Mouse (Mus musculus) ES-E14 (cell line): ENCODE results near the gene Fermt3. TPM values are rescaled to one million over a fixed set of nuclear protein-coding genes. Genes with fewer than 3 reads are reported as not detected.

Experiments
- DNase-seq: peaks from one replicate; pipeline ENCODE4 v3.0.0-alpha.2; 2013; ENCODE audit warnings: low read depth, low spot score
- H3K27ac ChIP-seq: 2 replicates; pipeline ENCODE4 v1.5.1; 2012; ENCODE audit warnings: low read depth, mild to moderate bottlenecking, low read length, moderate library complexity, mixed read lengths; ENCODE audit not compliant: poor library complexity, insufficient read depth, severe bottlenecking
- H3K36me3 ChIP-seq: 2 replicates; pipeline ENCODE4 v1.6.1; 2012; ENCODE audit warnings: mild to moderate bottlenecking, low read length, moderate library complexity, mixed read lengths; ENCODE audit not compliant: control insufficient read depth, poor library complexity, insufficient read depth, severe bottlenecking
- H3K4me1 ChIP-seq, 2 experiments: fragments of 150-350 bp in 1 of 2; sonication (generic) in 1 of 2; 2 replicates each; pipeline ENCODE4 v1.6.1; 2012; ENCODE audit warnings: low read length in 2 of 2, mild to moderate bottlenecking in 1 of 2, mixed read lengths in 1 of 2; ENCODE audit not compliant: control insufficient read depth in 2 of 2, insufficient read depth in 2 of 2, poor library complexity in 1 of 2
- H3K4me3 ChIP-seq, 2 experiments: fragments of 150-350 bp in 1 of 2; sonication (generic) in 1 of 2; 2 replicates each; pipeline ENCODE4 v1.5.1; 2012; ENCODE audit warnings: low read length in 2 of 2, low read depth in 1 of 2, mild to moderate bottlenecking in 1 of 2, mixed read lengths in 1 of 2; ENCODE audit not compliant: insufficient read depth in 1 of 2, poor library complexity in 1 of 2, severe bottlenecking in 1 of 2
- H3K9ac ChIP-seq: 2 replicates; pipeline ENCODE4 v1.6.1; 2012; ENCODE audit warnings: low read depth, mild to moderate bottlenecking, low read length, mixed read lengths; ENCODE audit not compliant: poor library complexity, insufficient read depth, severe bottlenecking
- H3K9me3 ChIP-seq: fragments of 150-350 bp; sonication (generic); 2 replicates; pipeline ENCODE4 v1.6.1; 2012; ENCODE audit warnings: low read depth, mild to moderate bottlenecking, low read length; ENCODE audit not compliant: control insufficient read depth, insufficient read depth
- CHD2 ChIP-seq: IDR thresholded peaks from 2 replicates; pipeline ENCODE4 v1.6.1; 2014; ENCODE audit warnings: mild to moderate bottlenecking, low read depth, low read length, inconsistent platforms
- HCFC1 ChIP-seq: IDR thresholded peaks from 2 replicates; pipeline ENCODE4 v1.6.1; 2012; ENCODE audit warnings: low read length, inconsistent platforms, borderline replicate concordance; ENCODE audit not compliant: insufficient read depth
- MAFK ChIP-seq: IDR thresholded peaks from 2 replicates; pipeline ENCODE4 v1.6.1; 2014; ENCODE audit warnings: mild to moderate bottlenecking, low read depth, low read length, inconsistent platforms; ENCODE audit not compliant: insufficient read depth
- ZC3H11A ChIP-seq: IDR thresholded peaks from 2 replicates; pipeline ENCODE4 v1.6.1; 2012; ENCODE audit warnings: low read depth, mild to moderate bottlenecking, inconsistent platforms, low read length, borderline replicate concordance
- ZNF384 ChIP-seq: IDR thresholded peaks from 2 replicates; pipeline ENCODE4 v1.6.1; 2012; ENCODE audit warnings: low read depth, low read length, inconsistent platforms
- in situ Hi-C, 2 experiments: fragments of 600-800 bp; cut with MboI; formaldehyde crosslinking; loops; one replicate each; pipeline ENCODE4 v1.15.1; 2025; ENCODE audit warnings: low sequenced_read_pairs in 2 of 2, inconsistent platforms in 1 of 2; ENCODE audit not compliant: unreplicated experiment in 2 of 2
- total RNA-seq: library from RNA; depleted of rRNA; stranded (reverse); fragments of 300-350 nt; gene quantifications from 2 replicates; pipeline ENCODE4 v1.2.3, GENCODE M21; 2012

The Fermt3 gene
- total RNA-seq, 1 experiment = 2.6 TPM

DNA sequence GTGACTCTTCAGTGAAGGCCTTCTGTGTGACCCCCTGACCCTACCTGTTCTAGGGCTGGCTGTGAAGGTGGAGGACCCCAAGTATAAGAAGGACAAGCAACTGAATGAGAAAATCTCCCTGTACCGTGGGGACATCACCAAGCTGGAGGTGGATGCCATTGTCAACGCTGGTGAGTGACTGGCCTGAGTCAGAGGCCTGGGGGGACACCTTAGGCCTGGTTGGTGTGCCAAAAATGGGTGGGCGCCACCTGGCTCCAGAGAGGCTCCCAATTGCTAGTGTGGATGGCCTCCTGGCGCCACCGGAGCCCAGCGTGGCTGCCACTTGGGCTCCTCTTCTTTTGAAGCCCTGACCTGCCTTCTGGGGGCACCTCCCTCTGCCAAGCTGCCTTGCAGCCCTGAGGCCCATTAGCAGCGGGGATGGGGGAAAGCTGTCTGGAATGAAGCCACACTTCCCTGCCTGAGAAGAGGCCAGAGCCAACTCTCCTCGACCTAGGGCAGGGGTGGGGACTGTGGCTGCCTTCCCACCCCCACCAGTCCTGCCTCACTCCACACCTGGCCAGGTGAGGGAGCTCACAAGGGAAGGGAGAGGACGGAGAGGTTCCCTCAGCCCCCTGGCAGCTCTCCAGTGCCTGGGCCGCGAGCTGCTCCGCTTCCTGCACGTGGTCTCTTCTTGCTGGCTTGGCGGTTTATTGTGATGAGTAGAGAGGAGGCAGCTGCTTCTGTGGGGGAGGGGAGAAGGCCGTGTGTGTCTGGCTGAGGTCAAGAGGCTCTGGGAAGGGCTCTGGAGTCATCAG lies 47.0 kb upstream of the Fermt3 start:
- TF ChIP-seq CHD2 (no peak), ZNF384 (no peak), HCFC1 (no peak), ZC3H11A (no peak), MAFK (no peak)
- in situ Hi-C loops = loop anchor here (10.0 kb wide), 1 partner anchor 129 kb away; no protein-coding TSS in a partner anchor
- H3K4me1 ChIP-seq = peaks cover 2 to 15% of the 10 kb centered on the region in 2 experiments; a peak in 3 of 4 replicates
- H3K36me3 ChIP-seq = no peaks in the 10 kb centered on the region
- DNase-seq = no peak
- H3K27ac ChIP-seq = no peak overlapping the region
- H3K4me3 ChIP-seq = peak overlapping the region in 1 of 2 experiments; percentile 16; a peak in 1 of 4 replicates
- no peaks in the 10 kb centered on the region for H3K9me3 ChIP-seq
- H3K9ac ChIP-seq = peak overlapping the region; percentile 51; the same call in 1 of the 2 replicates

DNA sequence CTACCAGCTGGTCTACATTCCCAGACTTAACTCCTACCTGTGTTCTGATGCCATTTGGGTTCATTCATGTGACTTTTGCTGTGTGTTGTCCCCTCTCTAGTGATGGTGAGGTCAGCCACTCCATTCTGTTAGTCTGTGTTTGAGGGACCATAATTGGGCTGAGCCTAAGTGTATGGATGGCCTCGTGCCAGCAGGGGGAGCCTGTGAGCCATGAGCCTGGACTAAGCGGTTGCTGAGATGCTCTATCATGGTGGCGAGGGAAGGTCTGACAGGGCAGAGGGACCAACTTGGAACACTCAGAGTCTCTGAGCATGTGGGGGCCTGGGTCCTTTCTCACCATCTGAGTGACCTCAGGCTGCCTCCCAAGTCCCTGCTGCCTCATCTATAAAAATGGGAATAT lies 45.3 kb upstream of the Fermt3 start:
- peak; percentile 76 for DNase-seq
- in situ Hi-C loops = loop anchor here (10.0 kb wide), 1 partner anchor 130 kb away; no protein-coding TSS in a partner anchor
- Histone ChIP-seq H3K4me1 (peaks cover 2 to 12% of the 10 kb centered on the region in 2 experiments; a peak in 2 of 4 replicates), H3K4me3 (no peak overlapping the region), H3K27ac (no peak overlapping the region), H3K9me3 (no peaks in the 10 kb centered on the region), H3K9ac (no peak overlapping the region), H3K36me3 (no peaks in the 10 kb centered on the region)
- no peak for TF ChIP-seq MAFK
- TF ChIP-seq ZC3H11A = peak; percentile 77
- TF ChIP-seq CHD2 = no peak
- no peak for TF ChIP-seq HCFC1
- no peak for TF ChIP-seq ZNF384

GRCm38 (mm10) chr19:7062916-7063315 lies 43.6 kb upstream of the Fermt3 start:
- in situ Hi-C loops = loop anchor here (10.0 kb wide), 1 partner anchor 132 kb away; no protein-coding TSS in a partner anchor
- no peak overlapping the region for H3K9ac ChIP-seq

DNA sequence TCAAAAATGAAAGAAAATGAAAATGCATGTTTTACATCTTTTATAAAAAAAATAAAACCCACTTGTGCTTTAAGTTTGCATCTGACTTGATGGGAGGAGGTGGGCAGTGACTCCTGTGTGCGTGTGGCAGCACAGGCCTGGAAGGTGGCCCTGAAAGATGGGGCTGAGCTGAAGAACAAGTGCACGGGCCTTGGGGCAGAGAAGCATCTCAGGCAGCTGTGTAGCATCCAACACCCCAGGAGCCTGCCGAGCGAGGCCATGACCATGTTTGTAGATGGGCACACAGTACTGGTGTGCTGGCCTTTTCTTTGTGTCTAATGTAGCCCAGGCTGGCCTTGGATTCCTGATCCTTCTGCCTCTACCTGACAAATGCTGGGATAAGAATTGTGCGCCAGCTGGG lies 42.8 kb upstream of the Fermt3 start:
- H3K4me1 ChIP-seq = peaks cover 2 to 20% of the 10 kb centered on the region in 2 experiments; a peak in 3 of 4 replicates
- no peak overlapping the region for H3K4me3 ChIP-seq
- no peak for DNase-seq
- H3K9me3 ChIP-seq = no peaks in the 10 kb centered on the region
- no peak overlapping the region for H3K27ac ChIP-seq
- in situ Hi-C loops = loop anchor here (10.0 kb wide), 1 partner anchor 133 kb away; no protein-coding TSS in a partner anchor
- TF ChIP-seq HCFC1 (no peak), CHD2 (no peak), MAFK (no peak), ZC3H11A (no peak), ZNF384 (no peak)
- no peak overlapping the region for H3K9ac ChIP-seq
- no peaks in the 10 kb centered on the region for H3K36me3 ChIP-seq

More at GRCm38 (mm10) chr19:7062916-7063315, 43.6 kb upstream of the Fermt3 start:
- H3K36me3 ChIP-seq = no peaks in the 10 kb centered on the region
- DNase-seq = no peak
- H3K4me3 ChIP-seq = no peak overlapping the region
- peaks cover 2 to 16% of the 10 kb centered on the region in 2 experiments; a peak in 3 of 4 replicates for H3K4me1 ChIP-seq
- no peak overlapping the region for H3K27ac ChIP-seq
- H3K9me3 ChIP-seq = no peaks in the 10 kb centered on the region
- TF ChIP-seq ZNF384 (no peak), ZC3H11A (no peak), CHD2 (no peak), MAFK (no peak), HCFC1 (no peak)
